Mouse (Mus musculus): Measurements from ENCODE around the gene Car5a.

- TF ChIP-seq CTCF (IDR thresholded peaks at IDR 0.05; ENCODE audit: control insufficient read depth, insufficient read depth, insufficient read length): no peak
- TF ChIP-seq USF1 (IDR thresholded peaks at IDR 0.05; ENCODE audit: low read depth): no peak
- TF ChIP-seq MAX (IDR thresholded peaks at IDR 0.05): no peak
These were observed 55.4 kb downstream of the Car5a start for GRCm38 (mm10) chr8:121889317-121889716.
